Comparison of ENCODE assay signal across 21 mouse cellular contexts in the genomic region with DNA sequence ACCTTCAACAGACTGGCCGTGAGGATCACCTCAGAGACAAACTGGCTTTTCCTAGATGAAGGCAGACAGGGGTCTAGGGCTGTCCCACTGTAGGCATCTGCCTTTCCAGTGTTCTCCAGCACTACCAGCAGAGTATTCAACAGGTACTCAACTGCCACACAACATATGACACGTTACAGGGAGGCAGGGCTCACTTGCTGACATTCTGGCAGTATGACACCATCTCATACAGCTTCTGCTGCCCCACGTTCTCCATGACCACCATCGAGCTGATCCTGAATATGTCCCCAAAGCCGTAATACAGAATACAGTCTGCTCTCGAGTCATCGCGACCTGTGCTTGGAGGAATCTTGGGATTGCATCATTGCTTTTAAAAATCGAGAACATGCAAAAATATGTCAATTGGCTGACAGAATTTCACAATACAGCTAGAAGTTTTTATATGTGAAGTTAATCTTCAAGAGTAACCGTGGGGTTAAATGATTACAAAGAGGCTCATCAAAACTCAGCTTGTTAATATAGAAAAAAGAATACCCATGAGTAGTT. TPM values are rescaled to one million over a fixed set of nuclear protein-coding genes. Genes with fewer than 3 reads are reported as not detected.
DNase-seq lines count a peak whose midpoint lies in the region; ATAC-seq and TF ChIP-seq lines count a peak whose summit lies in the region.
"Had no signal": no experiment of that assay in that cellular context is flagged by ENCODE, and none has a peak within 500 bp of the region (broad histone marks: within the 10 kb centered on the region; RNA-seq: fewer than 3 reads in every experiment).

No protein-coding gene starts in this region.

- no peaks in the 10 kb centered on the region for H3K79me2 ChIP-seq in myocyte (ENCODE audit: control insufficient read depth, insufficient read depth)

- no peak for DNase-seq in kidney, postnatal 25 days
- DNase-seq in 3T3-L1 (ENCODE audit: low read depth, low spot score) (peak; percentile 58), NIH3T3 (ENCODE audit: low read depth) (peak; percentile 62)
- DNase-seq in retina, postnatal 1 day = no peak
- DNase-seq: adrenal gland, adult 8-10 months; adrenal gland, postnatal 25 days; cerebellum, adult 11-12 months; cerebellum, adult 8-10 months; cerebellum, postnatal 10 days; gastrocnemius, postnatal 25 days had no signal

- H3K36me3 ChIP-seq in kidney, embryonic 14.5 days (ENCODE audit: control insufficient read depth, insufficient read depth, low read length) = peaks cover 33% of the 10 kb centered on the region
- H3K36me3 ChIP-seq in myocyte (ENCODE audit: control insufficient read depth, insufficient read depth) = peaks cover 12% of the 10 kb centered on the region
- peaks cover 16% of the 10 kb centered on the region for H3K36me3 ChIP-seq in forebrain, embryonic 16.5 days (ENCODE audit: control insufficient read depth, insufficient read depth)

- H3K9ac ChIP-seq in kidney, embryonic 14.5 days (ENCODE audit: low read depth, low read length) = no peak overlapping the region
- no peak overlapping the region for H3K9ac ChIP-seq in forebrain, embryonic 16.5 days (replicated peaks; ENCODE audit: low read depth, low read length)
- H3K9ac ChIP-seq: hindbrain, embryonic 13.5 days; intestine, embryonic 15.5 days had no signal

- H3K9me3 ChIP-seq in kidney, embryonic 14.5 days (ENCODE audit: control insufficient read depth, low read length) = no peaks in the 10 kb centered on the region
- no peaks in the 10 kb centered on the region for H3K9me3 ChIP-seq in forebrain, embryonic 16.5 days (ENCODE audit: control insufficient read depth, low read length)
- H3K9me3 ChIP-seq: hindbrain, embryonic 13.5 days; intestine, embryonic 15.5 days had no signal

- no peak overlapping the region for H3K4me2 ChIP-seq in kidney, embryonic 14.5 days (replicated peaks; ENCODE audit: low read depth, low read length)
- H3K4me2 ChIP-seq in myocyte (ENCODE audit: low read depth) = peak overlapping the region; percentile 33
- H3K4me2 ChIP-seq in forebrain, embryonic 16.5 days (ENCODE audit: low read length) = no peak overlapping the region
- H3K4me2 ChIP-seq: heart, embryonic 11.5 days; hindbrain, embryonic 13.5 days; intestine, embryonic 15.5 days had no signal

- H3ac ChIP-seq in myocyte (ENCODE audit: control insufficient read depth, insufficient read length) = no peak overlapping the region

- no peaks in the 10 kb centered on the region for H3K27me3 ChIP-seq in kidney, embryonic 14.5 days (ENCODE audit: control insufficient read depth, insufficient read depth, low read length)
- H3K27me3 ChIP-seq in myocyte (ENCODE audit: control insufficient read depth, insufficient read depth, insufficient read length) = no peaks in the 10 kb centered on the region
- H3K27me3 ChIP-seq in forebrain, embryonic 16.5 days (replicated peaks; ENCODE audit: control insufficient read depth, insufficient read depth, low read length) = no peaks in the 10 kb centered on the region
- H3K27me3 ChIP-seq: hindbrain, embryonic 13.5 days; intestine, embryonic 15.5 days had no signal

- 0 out of 2 replicates have a peak, but pooled peaks have one; percentile 8 for ATAC-seq in kidney, embryonic 14.5 days (ENCODE audit: low FRiP score, low TSS enrichment)
- no peak for ATAC-seq in forebrain, embryonic 16.5 days
- ATAC-seq: activated CD4-positive, CD25-positive, alpha-beta regulatory T cell, adult 4 months; forebrain, embryonic 14.5 days; hindbrain, embryonic 16.5 days; intestine, embryonic 15.5 days had no signal

- no peaks in the 10 kb centered on the region for H3K4me1 ChIP-seq in kidney, embryonic 14.5 days (ENCODE audit: control insufficient read depth, insufficient read depth, low read length)
- H3K4me1 ChIP-seq in forebrain, embryonic 16.5 days (replicated peaks; ENCODE audit: control insufficient read depth, insufficient read depth, low read length) = no peaks in the 10 kb centered on the region
- H3K4me1 ChIP-seq: hindbrain, embryonic 13.5 days; intestine, embryonic 15.5 days had no signal

- 92% methylated on average over 10 of the region's 10 CpGs for WGBS in kidney, embryonic 14.5 days
- 96% methylated on average over 10 of the region's 10 CpGs for WGBS in forebrain, embryonic 16.5 days

- no peak for TF ChIP-seq POLR2A in myocyte (IDR thresholded peaks at IDR 0.05; ENCODE audit: insufficient read length, low read depth)

- H3K4me3 ChIP-seq in kidney, embryonic 14.5 days (ENCODE audit: low read length) = no peak overlapping the region
- H3K4me3 ChIP-seq in myocyte = no peak overlapping the region
- no peak overlapping the region for H3K4me3 ChIP-seq in forebrain, embryonic 16.5 days (replicated peaks; ENCODE audit: low read length)
- H3K4me3 ChIP-seq: hindbrain, embryonic 13.5 days; intestine, embryonic 15.5 days had no signal

- H3K27ac ChIP-seq in kidney, embryonic 14.5 days (ENCODE audit: low read depth, low read length) = no peak overlapping the region
- no peak overlapping the region for H3K27ac ChIP-seq in forebrain, embryonic 16.5 days (ENCODE audit: low read length)
- H3K27ac ChIP-seq: hindbrain, embryonic 13.5 days; intestine, embryonic 15.5 days had no signal

TF ChIP-seq in myocyte, 11 proteins besides CTCF, POLR2A, EP300 and RAD21:
- TF ChIP-seq TCF3 (IDR thresholded peaks at IDR 0.05; ENCODE audit: insufficient read length, low read depth) (no peak), CEBPB (IDR thresholded peaks at IDR 0.05; ENCODE audit: insufficient read depth, poor library complexity, severe bottlenecking) (peak; percentile 57)

RNA-seq across cellular contexts. Expression of a gene that starts 20.3 kb away (rescaled TPM):
- 18.3 and 30.8 TPM in 2 replicates for polyA plus RNA-seq in kidney, embryonic 14.5 days (2014; fragmentation: Nextera tagmentation; extraction: Ambion mirVana)
- 8.8 TPM for polyA plus RNA-seq in myocyte (2012; fragmentation: generic; extraction: Trizol)
- 31.8 and 35.1 TPM in 2 replicates for polyA plus RNA-seq in forebrain, embryonic 16.5 days (2015; fragmentation: Nextera tagmentation; extraction: Ambion mirVana)

RNA-seq across cellular contexts. Expression of a gene that starts 20.5 kb away (rescaled TPM):
- 110 and 122 TPM in 2 replicates for polyA plus RNA-seq in kidney, embryonic 14.5 days (2014; fragmentation: Nextera tagmentation; extraction: Ambion mirVana)
- polyA plus RNA-seq in myocyte (2012; fragmentation: generic; extraction: Trizol) = 22.7 TPM
- polyA plus RNA-seq in forebrain, embryonic 16.5 days (2015; fragmentation: Nextera tagmentation; extraction: Ambion mirVana) = 86.4 and 95.3 TPM in 2 replicates

RNA-seq across cellular contexts. Expression of a gene that starts 21.1 kb away (rescaled TPM):
- 17.3 and 19.6 TPM in 2 replicates for polyA plus RNA-seq in kidney, embryonic 14.5 days (2014; fragmentation: Nextera tagmentation; extraction: Ambion mirVana)
- polyA plus RNA-seq in myocyte (2012; fragmentation: generic; extraction: Trizol) = 4.1 TPM
- polyA plus RNA-seq in forebrain, embryonic 16.5 days (2015; fragmentation: Nextera tagmentation; extraction: Ambion mirVana) = 21.6 and 26.8 TPM in 2 replicates

RNA-seq across cellular contexts. Expression of a gene that starts 43.8 kb away (rescaled TPM):
- polyA plus RNA-seq in kidney, embryonic 14.5 days (2014; fragmentation: Nextera tagmentation; extraction: Ambion mirVana) = 0.12 TPM in 1 of 2 replicates, not detected in the other
- polyA plus RNA-seq in myocyte (2012; fragmentation: generic; extraction: Trizol) = 0.20 TPM
- 0.42 and 0.44 TPM in 2 replicates for polyA plus RNA-seq in forebrain, embryonic 16.5 days (2015; fragmentation: Nextera tagmentation; extraction: Ambion mirVana)
- polyA plus RNA-seq: activated CD4-positive, CD25-positive, alpha-beta regulatory T cell, adult 4 months; heart, embryonic 11.5 days; heart, embryonic 14.5 days; heart, postnatal 0 days; intestine, embryonic 15.5 days had no signal

RNA-seq across cellular contexts. Expression of a gene that starts 46.7 kb away (rescaled TPM):
- 0.43 and 0.95 TPM in 2 replicates for polyA plus RNA-seq in kidney, embryonic 14.5 days (2014; fragmentation: Nextera tagmentation; extraction: Ambion mirVana)
- 0.19 TPM for polyA plus RNA-seq in myocyte (2012; fragmentation: generic; extraction: Trizol)
- polyA plus RNA-seq in forebrain, embryonic 16.5 days (2015; fragmentation: Nextera tagmentation; extraction: Ambion mirVana) = 2.7 and 2.9 TPM in 2 replicates
- polyA plus RNA-seq: heart, embryonic 14.5 days had no signal

Comparison
In these comparisons a context has a peak if more than half of its experiments do, and no peak if none do; other contexts are left out.
1. DNase-seq: peak in 3T3-L1 (single experiment) and NIH3T3 (single experiment); none in kidney, postnatal 25 days (0 of 2) and retina, postnatal 1 day (single experiment).